8 mouse cellular contexts compared by ENCODE assay signal in the genomic region with DNA sequence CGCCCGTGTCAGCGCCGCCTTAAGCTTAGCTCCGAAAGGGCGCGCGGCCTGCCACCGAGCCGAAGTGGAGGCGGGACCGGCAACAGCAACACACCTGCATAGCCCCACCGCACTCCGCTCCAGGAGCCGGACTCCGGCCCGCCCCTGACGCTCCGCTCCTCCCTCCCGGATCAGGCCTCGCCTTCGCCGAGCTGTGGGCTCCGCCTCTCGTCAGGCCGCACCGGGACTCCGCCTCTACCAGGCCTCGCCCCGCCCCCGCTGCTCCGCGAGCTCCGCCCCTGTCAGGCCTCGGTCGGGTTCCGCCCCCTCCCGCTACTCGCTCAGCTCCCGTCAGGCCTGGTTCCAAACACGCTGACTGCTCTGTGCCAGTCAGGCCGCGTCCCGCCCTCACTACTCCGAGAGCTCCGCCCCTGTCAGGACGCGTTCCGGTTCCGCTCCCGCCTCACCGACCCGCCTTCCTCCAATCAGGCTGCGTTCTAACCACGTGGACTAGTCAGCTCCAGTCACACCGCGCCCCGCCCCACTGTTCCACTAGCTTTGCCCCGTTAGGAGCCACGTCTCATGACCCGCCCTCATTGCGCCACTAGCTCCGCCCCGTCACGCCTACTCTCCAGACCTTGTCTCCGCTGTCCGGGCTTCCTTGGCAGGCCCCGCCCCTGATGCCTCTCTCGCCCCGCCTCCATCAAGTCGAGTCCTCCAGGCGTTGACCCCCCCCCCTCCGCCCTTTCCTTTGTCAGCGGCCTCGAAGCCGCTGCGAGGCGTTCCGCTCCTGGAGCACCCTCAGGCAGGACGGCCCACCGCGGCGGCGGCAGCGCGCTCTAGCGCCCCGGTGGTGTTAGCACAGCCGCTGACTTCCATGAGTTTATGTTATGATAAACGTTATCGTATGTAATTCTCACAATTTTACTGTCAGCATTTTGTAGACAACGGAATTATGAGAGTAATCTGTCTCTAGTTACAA. TPM values are rescaled to one million over a fixed set of nuclear protein-coding genes. Genes with fewer than 3 reads are reported as not detected.
DNase-seq lines count a peak whose midpoint lies in the region; ATAC-seq and TF ChIP-seq lines count a peak whose summit lies in the region.

A gene (minus strand): TSS at position 750 of the 961 bp plus-strand sequence.

- TF ChIP-seq POLR2A in kidney, adult 2 months (IDR thresholded peaks at IDR 0.05; ENCODE audit: low read depth, low read length) = peak; percentile 19
- TF ChIP-seq POLR2A in spleen, adult 2 months (IDR thresholded peaks at IDR 0.05; ENCODE audit: low read depth, low read length) = peak; percentile 16; the same call in 1 of the 2 replicates

- peak within 1 kb of the TSS; percentile 68 for H3K4me3 ChIP-seq in embryonic facial prominence, embryonic 13.5 days
- peak within 1 kb of the TSS; percentile 78 for H3K4me3 ChIP-seq in kidney, adult 2 months (ENCODE audit: insufficient read depth, low read depth, low read length)
- H3K4me3 ChIP-seq in limb, embryonic 12.5 days (replicated peaks) = peak within 1 kb of the TSS; percentile 60
- H3K4me3 ChIP-seq in midbrain, embryonic 15.5 days = peak within 1 kb of the TSS; percentile 52
- peak within 1 kb of the TSS; percentile 68 for H3K4me3 ChIP-seq in spleen, adult 2 months (ENCODE audit: extremely low read depth, insufficient read depth, insufficient read length)

- under 1% methylated on average over 90 of the region's 92 CpGs for WGBS in embryonic facial prominence, embryonic 13.5 days
- WGBS in kidney, adult 2 months = under 1% methylated on average over 92 of the region's 92 CpGs
- under 1% methylated on average over 92 of the region's 92 CpGs for WGBS in limb, embryonic 12.5 days
- under 1% methylated on average over 73 of the region's 92 CpGs for WGBS in midbrain, embryonic 15.5 days
- 1% methylated on average over 90 of the region's 92 CpGs for WGBS in spleen, adult 2 months

- H3K4me1 ChIP-seq in embryonic facial prominence, embryonic 13.5 days = peaks cover 7% of the 10 kb centered on the region
- H3K4me1 ChIP-seq in kidney, adult 2 months (ENCODE audit: control insufficient read depth, insufficient read depth, low read length) = no peaks in the 10 kb centered on the region
- H3K4me1 ChIP-seq in limb, embryonic 12.5 days (replicated peaks) = peaks cover 8% of the 10 kb centered on the region
- peaks cover 16% of the 10 kb centered on the region for H3K4me1 ChIP-seq in midbrain, embryonic 15.5 days
- peaks cover 8% of the 10 kb centered on the region; the same call in 1 of the 2 replicates for H3K4me1 ChIP-seq in spleen, adult 2 months (ENCODE audit: control insufficient read depth, insufficient read depth, insufficient read length)

- peaks cover 30% of the 10 kb centered on the region for H3K36me3 ChIP-seq in embryonic facial prominence, embryonic 13.5 days
- H3K36me3 ChIP-seq in kidney, adult 2 months (ENCODE audit: control insufficient read depth, insufficient read depth, low read length) = no peaks in the 10 kb centered on the region
- H3K36me3 ChIP-seq in limb, embryonic 12.5 days = peaks cover 32% of the 10 kb centered on the region
- H3K36me3 ChIP-seq in midbrain, embryonic 15.5 days (replicated peaks) = peaks cover 6% of the 10 kb centered on the region; the same call in 1 of the 2 replicates
- peaks cover 4% of the 10 kb centered on the region for H3K36me3 ChIP-seq in spleen, adult 2 months (ENCODE audit: control insufficient read depth, insufficient read depth, low read length)

- H3K9ac ChIP-seq in embryonic facial prominence, embryonic 13.5 days = peak within 1 kb of the TSS; percentile 76
- H3K9ac ChIP-seq in limb, embryonic 12.5 days (replicated peaks) = peak within 1 kb of the TSS; percentile 75
- peak within 1 kb of the TSS; percentile 64 for H3K9ac ChIP-seq in midbrain, embryonic 15.5 days

- peak; percentile 98 for ATAC-seq in embryonic facial prominence, embryonic 13.5 days (ENCODE audit: insufficient number of reproducible peaks, insufficient read depth, low FRiP score, low TSS enrichment, low read depth)
- peak; percentile 98 for ATAC-seq in limb, embryonic 12.5 days (ENCODE audit: insufficient number of reproducible peaks, insufficient read depth, low FRiP score, low TSS enrichment, low read depth)
- ATAC-seq in midbrain, embryonic 15.5 days (replicated peaks) = peak; percentile 98

- peak within 1 kb of the TSS; percentile 89 for H3K27ac ChIP-seq in embryonic facial prominence, embryonic 13.5 days
- peak within 1 kb of the TSS; percentile 93 for H3K27ac ChIP-seq in kidney, adult 2 months (ENCODE audit: insufficient read depth, low read depth, low read length)
- H3K27ac ChIP-seq in limb, embryonic 12.5 days = peak within 1 kb of the TSS; percentile 91
- H3K27ac ChIP-seq in midbrain, embryonic 15.5 days = peak within 1 kb of the TSS; percentile 80
- H3K27ac ChIP-seq in spleen, adult 2 months (ENCODE audit: insufficient read depth, low read length) = peak within 1 kb of the TSS; percentile 86

- TF ChIP-seq CTCF in kidney, adult 2 months (conservative IDR thresholded peaks at IDR 0.05; ENCODE audit: insufficient read depth, insufficient read length, low read depth, low read length) = peak; percentile 66
- peak; percentile 73; the same call in 1 of the 2 replicates for TF ChIP-seq CTCF in spleen, adult 2 months (IDR thresholded peaks at IDR 0.05; ENCODE audit: extremely low read depth, insufficient read depth, insufficient read length, insufficient replicate concordance)

- H3K27me3 ChIP-seq in embryonic facial prominence, embryonic 13.5 days = no peaks in the 10 kb centered on the region; the same call in 1 of the 2 replicates
- H3K27me3 ChIP-seq in kidney, adult 2 months (replicated peaks; ENCODE audit: control insufficient read depth, insufficient read depth, low read length) = no peaks in the 10 kb centered on the region
- no peaks in the 10 kb centered on the region for H3K27me3 ChIP-seq in limb, embryonic 12.5 days
- no peaks in the 10 kb centered on the region for H3K27me3 ChIP-seq in midbrain, embryonic 15.5 days (replicated peaks)
- H3K27me3 ChIP-seq in spleen, adult 2 months (ENCODE audit: control insufficient read depth, insufficient read depth, low read length) = 0 out of 2 replicates have a peak, but pooled peaks cover 1% of the 10 kb centered on the region

- H3K4me2 ChIP-seq in embryonic facial prominence, embryonic 13.5 days = peak within 1 kb of the TSS; percentile 71
- peak within 1 kb of the TSS; percentile 85 for H3K4me2 ChIP-seq in limb, embryonic 12.5 days
- H3K4me2 ChIP-seq in midbrain, embryonic 15.5 days = peak within 1 kb of the TSS; percentile 66

- peak; percentile 100 for DNase-seq in 3134 (ENCODE audit: extremely low read depth, insufficient read length, low spot score)
- DNase-seq in adrenal gland, postnatal 36 days = peak; percentile 100
- peak; percentile 100 for DNase-seq in heart, adult 18-20 months
- peak; percentile 100 for DNase-seq in kidney, adult 2 months
- DNase-seq in spleen, adult 2 months (ENCODE audit: low read depth in 1 of 2, low spot score in 2 of 2) = peak; percentile 100

- no peaks in the 10 kb centered on the region for H3K9me3 ChIP-seq in embryonic facial prominence, embryonic 13.5 days
- no peaks in the 10 kb centered on the region for H3K9me3 ChIP-seq in limb, embryonic 12.5 days
- no peaks in the 10 kb centered on the region for H3K9me3 ChIP-seq in midbrain, embryonic 15.5 days

RNA-seq across cellular contexts. Expression of the gene that starts here (rescaled TPM):
- 100 to 1,000 TPM in 1 of 2 experiments, 10 to 100 TPM in 1; 88.1 to 112 TPM for total RNA-seq in adrenal gland, postnatal 36 days (2021)
- 110 and 112 TPM in 2 replicates for polyA plus RNA-seq in embryonic facial prominence, embryonic 13.5 days (2015; fragmentation: Nextera tagmentation; extraction: Ambion mirVana)
- 10 to 100 TPM; 80.9 to 88.3 TPM for total RNA-seq in heart, adult 18-20 months (2021)
- 117 and 124 TPM in 2 replicates for polyA plus RNA-seq in kidney, adult 2 months (2012; rRNA removed)
- polyA plus RNA-seq in limb, embryonic 12.5 days (2016; fragmentation: Nextera tagmentation; extraction: Ambion mirVana) = 111 TPM in 2 replicates
- 152 and 162 TPM in 2 replicates for polyA plus RNA-seq in midbrain, embryonic 15.5 days (2015; fragmentation: Nextera tagmentation; extraction: Ambion mirVana)
- polyA plus RNA-seq in spleen, adult 2 months (2012; rRNA removed) = 76.1 and 81.0 TPM in 2 replicates

Comparison
In these comparisons a context has a peak if more than half of its experiments do, and no peak if none do; other contexts are left out.
1. Peak in every context shown above with its lines: DNase-seq, ATAC-seq, H3K4me3 ChIP-seq and H3K27ac ChIP-seq.